Mouse (Mus musculus) lung, embryonic 15.5 days (tissue): ENCODE measurements around the gene Vmn1r7. TPM values are rescaled to one million over a fixed set of nuclear protein-coding genes. Genes with fewer than 3 reads are reported as not detected.
"Not testable (repeated sequence)": the region's sequence is repeated elsewhere in the genome, so short reads cannot be mapped to it uniquely, and the experiment has no call there.

Experiments
- ATAC-seq: fragments of 200-750 bp; cut with Nextera tagmentation; 2 replicates; pipeline ENCODE4 v1.8.0; 2017; ENCODE audit warnings: moderate number of reproducible peaks, borderline replicate concordance; ENCODE audit not compliant: low FRiP score, low TSS enrichment; ENCODE audit errors: extremely low read depth
- H3K27ac ChIP-seq: fragments of 300-500 bp; sonication (generic); 2 replicates; pipeline ENCODE4 v1.5.1; 2015; ENCODE audit warnings: moderate library complexity, mild to moderate bottlenecking, inconsistent platforms
- H3K27me3 ChIP-seq: fragments of 300-500 bp; sonication (generic); 2 replicates; pipeline ENCODE4 v1.6.1; 2015; ENCODE audit warnings: inconsistent platforms
- H3K36me3 ChIP-seq: fragments of 300-500 bp; sonication (generic); 2 replicates; pipeline ENCODE4 v1.6.1; 2015; ENCODE audit warnings: inconsistent platforms
- H3K4me1 ChIP-seq: fragments of 300-500 bp; sonication (generic); 2 replicates; pipeline ENCODE4 v1.6.1; 2015; ENCODE audit warnings: inconsistent platforms
- H3K4me2 ChIP-seq: fragments of 300-500 bp; sonication (generic); 2 replicates; pipeline ENCODE4 v1.6.1; 2015; ENCODE audit warnings: inconsistent platforms, mild to moderate bottlenecking, moderate library complexity
- H3K4me3 ChIP-seq: fragments of 300-500 bp; sonication (generic); 2 replicates; pipeline ENCODE4 v1.5.1; 2015; ENCODE audit warnings: mild to moderate bottlenecking, inconsistent platforms
- H3K9ac ChIP-seq: fragments of 300-500 bp; sonication (generic); 2 replicates; pipeline ENCODE4 v1.6.1; 2015; ENCODE audit warnings: inconsistent platforms
- H3K9me3 ChIP-seq: fragments of 300-500 bp; sonication (generic); 2 replicates; pipeline ENCODE4 v1.6.1; 2016; ENCODE audit warnings: inconsistent platforms
- WGBS: fragments of 180-500 bp; shearing (Covaris S2); methylation state at CpG from one replicate; pipeline ENCODE4 v1.1.7; 2015; 5-methylcytosine and 5-hydroxymethylcytosine counted together
- polyA plus RNA-seq: library from polyadenylated mRNA; unstranded; fragments of >200 nt; fragmentation: Nextera tagmentation; extraction: Ambion mirVana; gene quantifications from 2 replicates; pipeline ENCODE4 v1.2.1, GENCODE M21; 2015

Vmn1r7 gene
- polyA plus RNA-seq = not detected in 2 replicates

DNA sequence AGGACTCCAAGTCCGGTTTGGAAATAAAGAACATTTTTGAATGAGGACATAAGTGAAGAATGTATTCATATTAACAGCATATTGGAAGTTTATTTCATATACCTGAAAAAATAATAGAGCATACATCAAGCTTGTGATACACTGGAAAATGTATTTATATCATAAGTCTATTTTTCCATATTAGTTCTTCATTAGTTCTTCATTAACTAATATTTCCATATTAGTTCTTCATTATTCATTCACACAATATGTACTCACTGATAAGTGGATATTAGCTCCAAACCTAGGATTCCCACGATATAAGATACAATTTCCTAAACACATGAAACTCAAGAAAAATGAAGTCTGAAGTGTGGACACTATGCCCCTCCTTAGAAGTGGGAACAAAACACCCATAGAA lies at the start of gene Vmn1r7:
Gene Vmn1r7, minus strand, starts transcription at position 101 of the 400 bp plus-strand sequence.
- H3K4me1 ChIP-seq, H3K9ac ChIP-seq, H3K4me2 ChIP-seq, ATAC-seq, H3K36me3 ChIP-seq, H3K9me3 ChIP-seq, H3K27me3 ChIP-seq, H3K27ac ChIP-seq, H3K4me3 ChIP-seq: not testable (repeated sequence)
- WGBS = 81% methylated on average over 2 of the region's 2 CpGs

DNA sequence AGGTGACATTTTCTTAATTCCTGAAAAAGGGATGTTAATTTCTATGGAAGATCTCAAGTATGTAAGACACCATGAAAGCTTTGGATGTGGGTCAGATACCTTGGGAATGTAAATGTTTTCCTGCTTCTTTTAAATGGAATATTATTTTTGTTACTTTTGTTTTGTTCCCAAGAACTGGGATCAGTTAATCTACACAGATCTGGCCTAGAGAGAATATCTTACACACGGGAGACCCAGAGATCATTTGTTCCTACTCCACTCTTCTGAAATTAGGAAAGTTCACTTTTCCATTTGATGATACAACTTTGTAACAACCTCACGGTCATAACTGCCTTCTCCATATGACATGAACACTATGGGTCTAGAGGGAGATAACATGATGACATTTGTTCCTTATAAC lies 41.4 kb upstream of the Vmn1r7 start, which contains the start of gene Vmn1r9:
Gene Vmn1r9, plus strand, starts transcription at position 301 of the 400 bp plus-strand sequence.
- no peak within 1 kb of the TSS for H3K4me3 ChIP-seq
- H3K4me2 ChIP-seq = no peak within 1 kb of the TSS
- no peak within 1 kb of the TSS for H3K27ac ChIP-seq
- ATAC-seq = no peak
- WGBS = 87% methylated on average over 2 of the region's 2 CpGs
- H3K36me3 ChIP-seq = no peaks in the 10 kb centered on the region
- H3K9ac ChIP-seq = no peak within 1 kb of the TSS
- no peaks in the 10 kb centered on the region for H3K9me3 ChIP-seq
- H3K27me3 ChIP-seq = no peaks in the 10 kb centered on the region
- H3K4me1 ChIP-seq = no peaks in the 10 kb centered on the region

DNA sequence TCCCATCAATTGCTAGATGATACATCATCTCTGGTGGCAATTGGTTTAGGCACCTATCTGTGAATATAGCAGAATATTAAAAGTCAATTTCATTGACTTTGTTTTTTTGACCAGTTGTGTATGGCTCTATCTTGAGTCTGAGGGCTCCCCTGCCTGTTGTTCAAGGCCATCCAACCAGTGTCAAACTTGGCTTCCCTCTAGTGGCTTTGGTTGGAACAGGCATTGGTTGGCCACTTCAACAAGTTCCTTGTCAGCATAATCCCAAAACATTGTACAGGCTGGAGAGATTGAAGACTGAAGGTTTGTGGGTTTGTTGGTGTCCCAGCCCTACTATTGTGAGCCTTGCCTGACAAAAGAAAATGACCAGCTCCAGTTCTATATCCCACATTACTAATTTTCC lies 38.6 kb upstream of the Vmn1r7 start:
- Histone ChIP-seq H3K9me3 (no peaks in the 10 kb centered on the region), H3K9ac (no peak overlapping the region), H3K27me3 (no peaks in the 10 kb centered on the region), H3K4me1 (no peaks in the 10 kb centered on the region), H3K27ac (no peak overlapping the region), H3K4me3 (no peak overlapping the region), H3K4me2 (no peak overlapping the region), H3K36me3 (no peaks in the 10 kb centered on the region)
- no peak for ATAC-seq

DNA sequence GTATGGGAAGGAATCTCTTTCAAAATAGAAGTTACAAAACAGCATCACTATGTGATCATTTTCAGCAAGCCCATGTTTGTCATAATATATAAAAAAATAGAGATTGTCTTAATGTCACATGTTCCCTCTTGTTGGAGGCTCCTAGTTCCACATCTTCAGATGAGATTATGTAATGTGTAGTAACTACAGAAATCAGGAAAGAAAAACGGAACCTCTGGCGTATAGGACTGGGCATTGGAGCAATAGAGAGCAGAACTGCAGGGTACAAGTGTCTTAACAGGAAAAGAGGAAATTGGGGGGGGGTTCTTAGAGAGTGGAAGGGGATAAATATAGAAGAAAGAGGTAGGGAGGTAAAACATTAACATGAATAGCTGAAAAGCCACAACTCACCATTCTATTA lies 9.6 kb upstream of the Vmn1r7 start:
- WGBS = 80% methylated on average over 2 of the region's 2 CpGs
- Histone ChIP-seq H3K9me3 (no peaks in the 10 kb centered on the region), H3K27ac (no peak overlapping the region), H3K4me1 (no peaks in the 10 kb centered on the region), H3K36me3 (no peaks in the 10 kb centered on the region), H3K9ac (no peak overlapping the region), H3K4me3 (no peak overlapping the region), H3K4me2 (no peak overlapping the region), H3K27me3 (no peaks in the 10 kb centered on the region)
- ATAC-seq = no peak

DNA sequence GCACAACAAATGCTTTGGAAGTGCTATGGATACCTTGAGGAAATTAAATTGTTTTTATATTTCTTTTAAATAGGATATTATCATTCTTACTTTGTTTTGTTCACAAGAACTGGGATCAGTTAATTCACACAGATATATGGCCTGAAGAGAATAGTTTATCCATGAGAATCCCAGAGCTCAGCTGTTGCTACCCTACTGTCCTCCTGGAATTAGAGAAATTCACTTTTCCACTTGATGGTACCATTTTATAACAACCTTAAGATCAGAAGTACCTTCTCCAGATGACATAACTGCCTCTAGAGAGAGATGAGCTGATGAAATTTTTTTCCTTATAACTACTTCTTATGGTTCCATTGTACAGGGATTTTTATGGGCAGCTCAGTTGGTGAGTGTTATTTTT lies 6.9 kb upstream of the Vmn1r7 start, which contains the start of gene Vmn1r8:
Gene Vmn1r8, plus strand, starts transcription at position 301 of the 400 bp plus-strand sequence.
- Histone ChIP-seq H3K4me2 (no peak within 1 kb of the TSS), H3K27ac (no peak within 1 kb of the TSS), H3K9me3 (no peaks in the 10 kb centered on the region), H3K4me1 (no peaks in the 10 kb centered on the region), H3K4me3 (no peak within 1 kb of the TSS), H3K27me3 (no peaks in the 10 kb centered on the region), H3K36me3 (no peaks in the 10 kb centered on the region), H3K9ac (no peak within 1 kb of the TSS)
- no peak for ATAC-seq

DNA sequence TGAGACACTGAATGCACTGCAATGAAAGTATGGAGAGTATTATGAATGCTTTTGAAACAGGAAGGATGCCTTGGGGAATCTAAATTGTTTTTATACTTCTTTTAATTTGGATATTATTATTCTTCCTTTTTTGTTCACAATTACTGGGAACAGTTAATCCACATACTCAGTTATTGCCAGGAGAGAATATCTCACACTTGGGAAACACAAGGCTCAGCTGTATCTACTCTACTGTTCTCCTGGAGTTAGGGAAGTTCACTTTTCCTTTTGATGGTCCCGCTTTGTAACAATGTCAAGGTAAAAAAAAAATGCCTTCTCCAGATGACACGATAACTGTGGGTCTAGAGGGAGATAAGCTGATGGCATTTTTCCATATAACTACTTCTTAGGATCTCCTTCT lies 28.2 kb downstream of the Vmn1r7 start, which contains the start of gene Vmn1r6:
Gene Vmn1r6, plus strand, starts transcription at position 301 of the 400 bp plus-strand sequence.
- Histone ChIP-seq H3K4me1 (no peaks in the 10 kb centered on the region), H3K27ac (no peak within 1 kb of the TSS), H3K4me2 (no peak within 1 kb of the TSS), H3K9me3 (no peaks in the 10 kb centered on the region), H3K27me3 (no peaks in the 10 kb centered on the region), H3K36me3 (no peaks in the 10 kb centered on the region), H3K4me3 (no peak within 1 kb of the TSS), H3K9ac (no peak within 1 kb of the TSS)
- ATAC-seq = no peak
- WGBS = 70% methylated on average over 2 of the region's 2 CpGs

Other genes with a start within 250 kb of the Vmn1r7 start
- 30.6 and 31.6 TPM in 2 replicates for gene Kbtbd2, start 227.5 kb downstream of the Vmn1r7 start, polyA plus RNA-seq
- gene Fkbp9, start 193.3 kb downstream of the Vmn1r7 start, polyA plus RNA-seq = 193 and 196 TPM in 2 replicates
- 60.9 and 62.9 TPM in 2 replicates for gene Nt5c3, start 101.4 kb downstream of the Vmn1r7 start, polyA plus RNA-seq
- 0.23 and 0.32 TPM in 2 replicates for gene Vmn1r4, start 101.3 kb downstream of the Vmn1r7 start, polyA plus RNA-seq
- not detected in 2 replicates for gene Vmn1r5, start 55.1 kb downstream of the Vmn1r7 start, polyA plus RNA-seq
- gene Vmn1r6, start 28.1 kb downstream of the Vmn1r7 start, polyA plus RNA-seq = not detected in 2 replicates
- gene Vmn1r8, start 7.0 kb upstream of the Vmn1r7 start, polyA plus RNA-seq = not detected in 2 replicates
- gene Vmn1r9, start 41.5 kb upstream of the Vmn1r7 start, polyA plus RNA-seq = not detected in 2 replicates
- not detected in 2 replicates for gene Vmn1r10, start 84.1 kb upstream of the Vmn1r7 start, polyA plus RNA-seq
- gene Vmn1r11, start 108.1 kb upstream of the Vmn1r7 start, polyA plus RNA-seq = not detected in 2 replicates
- gene Vmn1r12, start 131.6 kb upstream of the Vmn1r7 start, polyA plus RNA-seq = not detected in 2 replicates
- not detected in 2 replicates for gene Vmn1r13, start 178.0 kb upstream of the Vmn1r7 start, polyA plus RNA-seq
- not detected in 2 replicates for gene Vmn1r14, start 206.4 kb upstream of the Vmn1r7 start, polyA plus RNA-seq
- gene Vmn1r15, start 232.6 kb upstream of the Vmn1r7 start, polyA plus RNA-seq = not detected in 2 replicates